Mouse (Mus musculus) megakaryocyte progenitor cell, adult 5-6 weeks (primary cell): ENCODE measurements at regions not wholly inside any gene's neighbourhood (a gene's known extent, or its start where the extent isn't known, plus 50 kb on each side); places are given as distances from the start of the nearest gene placed in this dataset.
A peak's percentile ranks its signal among the peaks of the same experiment; 100 is the strongest.

Experiments
- ATAC-seq: replicated peaks from 2 replicates; pipeline ENCODE4 v1.8.0; 2016; ENCODE audit warnings: mild to moderate bottlenecking, moderate TSS enrichment, inconsistent platforms; ENCODE audit not compliant: poor library complexity

DNA sequence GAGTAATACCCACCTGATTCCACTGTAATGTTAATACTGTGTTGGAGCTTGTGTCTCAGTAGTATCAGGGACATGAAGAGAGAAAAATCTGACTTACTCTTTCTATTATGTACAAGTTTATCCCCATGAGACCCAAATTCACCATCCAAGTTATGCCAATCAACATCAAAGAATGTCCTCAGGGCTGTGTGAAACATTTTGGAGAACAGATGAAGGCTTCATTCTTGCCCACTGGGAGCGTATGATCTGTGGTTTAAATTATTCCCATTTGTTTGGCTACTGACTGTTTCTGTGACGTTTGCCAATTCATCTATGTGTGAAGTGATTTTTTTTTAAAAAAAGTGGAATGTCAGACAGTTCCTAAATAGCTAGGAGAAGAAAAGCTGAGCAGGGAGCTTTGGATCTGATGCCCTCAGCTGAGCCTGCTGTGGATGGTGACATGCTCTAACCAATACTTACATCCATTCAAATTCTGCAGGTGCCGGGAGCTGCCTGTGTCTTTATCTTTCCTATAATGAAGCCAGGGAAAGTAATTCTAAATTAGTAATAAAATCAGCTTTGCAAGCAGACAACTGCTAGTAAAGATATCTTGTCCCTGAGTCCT, 173.3 kb upstream of the Pitrm1 start:
- ATAC-seq = no peak

DNA sequence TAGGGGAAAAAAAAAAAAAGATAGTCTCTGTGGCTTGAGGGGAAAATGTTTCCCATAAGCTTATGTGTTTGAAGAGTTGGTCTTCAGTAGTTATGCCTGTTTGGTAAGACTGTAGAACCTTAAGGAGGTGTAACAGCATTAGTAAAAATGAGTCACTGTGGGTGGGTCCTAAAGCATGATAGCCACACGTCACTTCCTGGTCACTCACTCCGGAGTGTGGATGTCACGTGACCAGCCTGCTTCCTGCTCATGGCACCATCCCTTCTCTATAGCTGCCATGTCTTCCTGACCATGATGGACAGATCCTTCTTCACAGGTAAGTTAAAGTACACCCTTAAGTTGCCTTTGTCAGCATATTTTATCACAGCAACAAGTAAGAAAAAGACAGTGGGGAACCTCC, 170.0 kb upstream of the Pitrm1 start:
- no peak for ATAC-seq

GRCm38 (mm10) chr13:6395562-6396223, 152.3 kb upstream of the Pitrm1 start:
- no peak for ATAC-seq

DNA sequence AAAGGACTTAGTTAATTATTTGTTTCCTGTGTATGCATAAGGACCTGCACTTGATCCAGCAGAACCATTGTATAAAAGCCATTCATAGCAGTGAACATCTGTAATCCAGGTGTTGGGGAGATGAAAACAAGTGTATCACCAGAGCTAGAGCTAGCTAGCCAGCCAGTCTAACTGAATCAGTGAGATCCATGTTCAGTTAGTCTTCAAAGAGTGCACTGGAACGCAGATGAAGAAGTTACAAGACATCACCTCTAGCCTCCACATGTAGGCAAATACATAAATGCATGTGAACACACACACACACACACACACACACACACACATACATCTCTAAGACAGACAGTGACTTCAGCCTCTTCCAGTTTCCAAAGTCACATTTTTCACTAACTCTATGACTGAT, 150.3 kb upstream of the Pitrm1 start:
- no peak for ATAC-seq

- ATAC-seq = no peak
Observed at GRCm38 (mm10) chr13:6431821-6432220, 116.1 kb upstream of the Pitrm1 start.

GRCm38 (mm10) chr13:6446976-6447375, 101.0 kb upstream of the Pitrm1 start:
- ATAC-seq = no peak

DNA sequence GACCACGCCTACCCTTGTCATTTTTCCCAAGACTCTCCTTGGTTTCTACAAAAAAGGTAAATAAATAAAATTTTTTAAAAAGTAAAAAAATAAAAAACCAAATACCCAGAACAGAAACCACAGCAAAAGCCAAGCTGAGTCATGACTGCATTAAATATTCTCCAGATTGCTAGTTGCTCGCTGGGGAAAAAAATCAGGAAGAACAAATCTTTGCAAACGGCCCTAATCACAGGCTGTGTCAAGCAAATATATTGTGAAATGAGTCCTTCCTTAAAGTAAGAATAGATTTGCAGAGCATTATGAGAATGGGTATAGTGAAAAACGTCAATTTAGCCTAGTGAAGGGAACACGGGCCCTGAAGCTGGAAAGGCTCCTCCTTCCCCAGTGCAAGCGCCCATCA, 86.6 kb upstream of the Pitrm1 start:
- ATAC-seq = peak; percentile 50

GRCm38 (mm10) chr13:6465911-6466419, 82.0 kb upstream of the Pitrm1 start:
- ATAC-seq = no peak

DNA sequence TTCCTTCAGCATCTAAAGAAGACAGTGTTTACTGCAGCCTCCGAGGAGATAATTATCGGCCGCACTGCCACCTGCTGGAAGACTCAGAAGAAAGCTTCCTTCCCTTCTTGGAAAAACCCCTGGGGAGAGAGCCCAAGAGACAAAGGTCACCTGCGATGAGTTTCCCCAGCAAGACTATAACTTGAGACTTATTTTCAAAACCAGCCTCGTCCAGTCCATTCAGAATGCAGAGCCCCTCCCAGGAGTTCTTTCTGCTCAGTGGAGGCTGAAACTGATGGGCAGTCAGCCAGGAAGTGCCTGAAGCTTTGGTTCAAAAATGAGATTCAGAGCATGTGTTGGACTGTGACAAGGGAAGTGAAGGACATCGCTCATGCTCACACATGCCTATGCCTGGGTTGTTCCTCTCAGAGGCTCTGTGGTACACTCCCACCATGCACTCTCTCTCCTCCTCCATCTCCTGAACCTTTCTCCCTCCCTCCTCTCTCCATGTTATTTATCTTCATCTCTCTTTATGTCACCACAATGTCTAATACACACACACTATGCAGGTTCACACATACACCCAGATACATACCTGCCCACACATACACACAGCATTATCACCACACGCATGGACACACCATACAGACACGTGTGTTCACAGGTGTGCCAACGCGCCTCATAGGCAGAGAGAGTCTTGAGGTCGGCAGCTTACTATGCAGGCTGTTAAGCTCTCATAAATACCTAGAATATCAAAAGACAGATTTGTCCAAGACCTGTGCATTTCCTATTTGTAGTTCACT, 78.3 kb upstream of the Pitrm1 start:
- peak; percentile 54; the same call in 1 of the 2 replicates for ATAC-seq

DNA sequence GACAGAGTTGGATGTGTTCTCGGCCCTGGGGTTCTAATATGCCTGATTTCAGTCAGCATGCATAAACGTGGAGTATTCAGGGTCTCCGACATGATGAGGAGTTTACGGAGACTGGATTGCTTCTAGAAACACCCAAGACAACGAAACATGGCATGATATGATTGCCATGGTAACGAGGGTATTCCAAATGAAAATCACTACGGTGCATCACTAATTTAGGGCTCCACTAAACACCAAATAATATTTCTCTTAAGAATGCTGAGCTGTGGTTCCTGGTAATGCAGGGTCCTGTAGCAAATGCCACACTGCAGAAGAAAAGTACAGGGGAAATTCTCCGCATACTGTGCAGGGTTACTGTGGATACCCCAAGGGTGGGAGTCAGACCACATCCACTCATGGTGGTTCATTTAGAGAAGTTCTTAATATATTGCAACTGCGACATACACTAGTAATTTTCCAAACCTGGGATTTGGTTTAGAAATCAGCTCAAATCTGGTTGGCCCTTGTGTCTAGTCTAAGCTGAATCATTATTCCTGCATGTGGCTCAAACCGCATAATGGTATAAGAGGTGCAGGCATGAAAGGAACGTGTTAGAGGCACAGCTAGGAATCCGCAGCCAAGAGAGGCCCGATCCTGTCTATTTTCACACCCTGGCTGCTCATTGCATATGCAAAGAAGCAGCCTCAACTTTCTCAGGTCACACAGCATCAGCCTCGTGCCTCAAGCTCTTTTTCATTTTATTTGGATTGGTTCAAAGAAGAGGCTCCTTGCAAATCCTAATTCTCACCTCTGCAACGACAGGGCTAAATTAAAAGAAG, 77.5 kb upstream of the Pitrm1 start:
- no peak for ATAC-seq

GRCm38 (mm10) chr13:6471643-6472042, 76.3 kb upstream of the Pitrm1 start:
- ATAC-seq = peak; percentile 98

DNA sequence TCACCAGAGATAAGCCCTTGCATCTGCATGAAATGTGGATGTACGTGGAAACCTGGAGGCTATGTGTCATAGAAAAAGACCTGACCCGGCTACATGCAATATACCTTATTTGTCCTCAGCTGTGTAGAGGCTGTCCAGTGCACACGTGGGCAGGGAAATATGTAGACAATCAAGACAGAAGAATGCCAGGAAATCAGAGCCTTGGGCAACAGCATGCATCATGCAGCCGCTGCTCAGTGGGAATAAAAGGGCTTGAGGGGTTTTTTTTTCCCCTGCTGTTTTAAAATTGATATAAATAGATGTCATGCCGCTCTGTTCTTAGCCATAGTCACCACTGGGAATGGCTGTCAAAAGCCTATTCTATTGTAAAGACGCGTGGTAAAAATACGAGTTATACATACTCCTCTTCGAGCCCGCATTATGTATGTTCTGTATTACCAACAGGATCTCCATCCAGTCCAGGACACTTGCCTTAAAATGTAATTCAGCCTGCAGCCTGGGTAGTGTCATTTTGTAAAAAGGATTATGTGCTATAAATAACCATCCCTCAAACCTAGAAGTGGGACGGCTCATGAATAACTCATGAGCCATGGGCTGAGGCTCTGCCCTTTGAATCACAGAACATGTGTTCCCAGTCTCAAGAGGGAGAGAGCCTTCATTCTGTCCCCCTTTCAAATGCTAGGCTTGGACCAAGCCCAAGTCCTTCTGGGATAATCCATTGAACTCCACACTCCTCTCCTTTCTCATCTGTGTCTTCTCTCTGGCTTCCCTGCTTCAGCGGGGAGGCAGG, 74.4 kb upstream of the Pitrm1 start:
- no peak for ATAC-seq

GRCm38 (mm10) chr13:6479667-6480066, 68.3 kb upstream of the Pitrm1 start:
- peak; percentile 97 for ATAC-seq

DNA sequence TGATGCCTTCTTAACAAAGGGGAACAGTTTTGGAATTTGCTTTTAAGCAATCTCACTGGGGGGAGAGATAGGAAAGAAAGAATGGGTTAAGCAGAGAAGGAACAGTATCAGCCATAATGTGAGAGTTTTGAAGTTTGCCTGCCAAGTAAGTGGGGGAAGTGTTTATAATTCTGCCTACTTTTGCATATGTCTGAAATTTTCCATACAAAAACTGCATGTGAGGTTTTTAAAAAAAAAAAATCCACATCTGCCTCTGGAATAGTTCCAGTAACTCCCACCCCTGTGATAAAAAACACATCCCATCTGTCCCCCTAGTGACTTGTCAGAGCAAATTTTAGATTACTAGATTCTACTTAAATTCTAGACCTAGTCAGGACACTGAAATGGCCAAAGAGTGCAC, 63.5 kb upstream of the Pitrm1 start:
- no peak for ATAC-seq

GRCm38 (mm10) chr13:6487837-6488236, 60.1 kb upstream of the Pitrm1 start:
- 0 out of 2 replicates have a peak, but pooled peaks have one; percentile 34 for ATAC-seq

DNA sequence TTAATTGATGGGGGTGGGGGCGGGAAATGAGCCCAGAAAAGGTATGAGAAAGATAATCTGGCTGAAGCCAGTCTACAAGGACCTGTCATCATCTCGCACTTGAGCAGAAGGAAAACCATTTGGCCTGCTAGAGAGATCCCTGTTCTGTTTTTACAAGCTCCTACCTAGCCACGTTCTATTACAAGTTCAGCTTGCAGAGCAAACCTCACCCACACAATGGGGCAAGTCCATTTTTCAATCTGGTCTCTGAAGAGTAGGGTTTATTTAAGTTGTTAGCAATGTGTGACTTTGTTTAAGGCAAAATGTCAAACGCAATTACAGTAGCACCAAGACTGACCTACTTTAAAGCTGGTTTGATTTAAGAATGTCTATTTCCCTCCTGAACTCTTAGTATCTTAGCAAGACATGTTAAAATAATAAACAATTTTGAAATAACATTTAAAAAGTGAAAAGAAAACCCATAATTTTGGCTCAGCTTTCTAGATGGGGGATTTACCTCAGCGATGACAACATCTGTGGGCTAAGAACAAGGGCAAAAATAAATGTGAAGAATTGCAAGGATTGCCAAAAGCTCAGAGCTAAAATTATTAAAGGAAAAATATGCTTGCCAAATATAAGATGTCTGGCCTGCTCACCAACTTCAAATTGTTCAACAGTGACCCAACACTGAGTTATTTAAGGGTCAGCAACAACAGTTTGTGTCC, 54.9 kb upstream of the Pitrm1 start:
- no peak for ATAC-seq
